Comparison of ENCODE assay signal across 22 mouse cellular contexts in genomic region chr2:38177583-38177978, GRCm38 (mm10).
"Had no signal": no experiment of that assay in that cellular context is flagged by ENCODE, and none has a peak within 500 bp of the region (broad histone marks: within the 10 kb centered on the region; RNA-seq: fewer than 3 reads in every experiment).

No protein-coding gene starts in this region.

- H3K4me2 ChIP-seq: hindbrain, embryonic 13.5 days; hindbrain, embryonic 15.5 days; kidney, embryonic 15.5 days; limb, embryonic 13.5 days; limb, embryonic 15.5 days had no signal

- ATAC-seq: forebrain, postnatal 0 days; hindbrain, postnatal 0 days; intestine, embryonic 16.5 days had no signal

- H3K9ac ChIP-seq: forebrain, postnatal 0 days; hindbrain, embryonic 13.5 days; hindbrain, embryonic 15.5 days; kidney, embryonic 15.5 days; limb, embryonic 13.5 days; limb, embryonic 15.5 days had no signal

- H3K27me3 ChIP-seq: hindbrain, embryonic 13.5 days; hindbrain, embryonic 15.5 days; kidney, embryonic 15.5 days; limb, embryonic 13.5 days; limb, embryonic 15.5 days had no signal

- H3K4me3 ChIP-seq: heart, embryonic 10.5 days; hindbrain, embryonic 13.5 days; hindbrain, embryonic 15.5 days; kidney, embryonic 15.5 days; limb, embryonic 13.5 days; limb, embryonic 15.5 days had no signal

- H3K4me1 ChIP-seq: hindbrain, embryonic 13.5 days; hindbrain, embryonic 15.5 days; kidney, embryonic 15.5 days; limb, embryonic 13.5 days; limb, embryonic 15.5 days had no signal

- H3K9me3 ChIP-seq: heart, embryonic 10.5 days; hindbrain, embryonic 13.5 days; hindbrain, embryonic 15.5 days; kidney, embryonic 15.5 days; limb, embryonic 13.5 days; limb, embryonic 15.5 days had no signal

- H3K36me3 ChIP-seq: heart, embryonic 10.5 days; hindbrain, embryonic 13.5 days; hindbrain, embryonic 15.5 days; kidney, embryonic 15.5 days; limb, embryonic 13.5 days; limb, embryonic 15.5 days had no signal

- H3K27ac ChIP-seq: heart, embryonic 10.5 days; hindbrain, embryonic 13.5 days; hindbrain, embryonic 15.5 days; hindbrain, postnatal 0 days; kidney, postnatal 0 days; limb, embryonic 13.5 days; limb, embryonic 15.5 days had no signal

- DNase-seq: forebrain, postnatal 0 days; gastrocnemius, postnatal 14 days; gastrocnemius, postnatal 36 days; heart, adult 11 months; heart, postnatal 14 days; heart, postnatal 36 days; kidney, adult 11 months; kidney, adult 2 months; kidney, adult 9 months; kidney, postnatal 36 days; layer of hippocampus, adult 9-11 months; layer of hippocampus, postnatal 36 days; left cerebral cortex, postnatal 4 days had no signal
